Mouse (Mus musculus) testis, adult 2 months (tissue): ENCODE measurements around the gene Slc22a23. TPM values are rescaled to one million over a fixed set of nuclear protein-coding genes. Genes with fewer than 3 reads are reported as not detected.

Experiments
- H3K27ac ChIP-seq: fragments of 200-500 bp; 2 replicates; pipeline ENCODE4 v1.5.1; 2012; ENCODE audit warnings: low read depth, low read length; ENCODE audit not compliant: control insufficient read depth, insufficient read depth
- H3K27me3 ChIP-seq: fragments of 200-500 bp; 2 replicates; pipeline ENCODE4 v1.6.1; 2012; ENCODE audit warnings: mild to moderate bottlenecking, low read length, moderate library complexity; ENCODE audit not compliant: control insufficient read depth, insufficient read depth
- H3K36me3 ChIP-seq: fragments of 200-500 bp; 2 replicates; pipeline ENCODE4 v1.6.1; 2012; ENCODE audit warnings: mild to moderate bottlenecking, low read length; ENCODE audit not compliant: control insufficient read depth, insufficient read depth
- H3K4me1 ChIP-seq: fragments of 200-500 bp; 2 replicates; pipeline ENCODE4 v1.6.1; 2012; ENCODE audit warnings: low read length; ENCODE audit not compliant: control insufficient read depth, insufficient read depth
- H3K4me3 ChIP-seq: fragments of 200-500 bp; 2 replicates; pipeline ENCODE4 v1.5.1; 2012; ENCODE audit warnings: low read depth, mild to moderate bottlenecking, low read length, moderate library complexity, mixed read lengths; ENCODE audit not compliant: control insufficient read depth
- CTCF ChIP-seq: fragments of 200-500 bp; IDR thresholded peaks from 2 replicates; pipeline ENCODE4 v1.5.1; 2012; ENCODE audit warnings: low read depth, mild to moderate bottlenecking, inconsistent platforms, low read length, moderate library complexity; ENCODE audit not compliant: control insufficient read depth, insufficient read depth, insufficient replicate concordance
- POLR2A ChIP-seq: fragments of 200-500 bp; IDR thresholded peaks from 2 replicates; pipeline ENCODE4 v1.6.1; 2012; ENCODE audit warnings: low read depth, mild to moderate bottlenecking, inconsistent platforms, low read length, moderate library complexity; ENCODE audit not compliant: control insufficient read depth
- polyA plus RNA-seq: library from polyadenylated mRNA; depleted of rRNA; stranded (reverse); fragments of >200 nt; gene quantifications from 2 replicates; pipeline ENCODE4 v1.2.3, GENCODE M21; 2012

The Slc22a23 gene
- polyA plus RNA-seq, 1 experiment, result 6.8 TPM

DNA sequence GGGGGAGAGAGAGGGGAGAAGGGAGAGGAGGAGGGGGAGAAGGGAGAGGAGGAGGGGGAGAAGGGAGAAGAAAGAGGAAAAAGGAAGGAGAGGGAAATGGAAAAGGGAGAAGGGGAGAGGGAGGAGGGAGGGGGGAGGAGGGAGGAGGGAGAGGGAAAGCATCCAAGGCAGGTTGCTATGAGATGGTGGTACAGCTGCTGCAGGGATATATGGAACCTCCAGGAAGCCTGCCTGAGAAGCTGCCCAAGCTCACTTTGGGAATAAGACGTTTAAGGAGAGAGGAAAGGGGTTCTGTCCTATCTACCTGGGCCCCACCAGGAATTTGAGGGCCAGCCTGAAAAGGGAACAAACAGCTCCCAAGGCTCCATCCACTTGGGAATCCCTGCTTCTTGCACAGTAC is 118.0 kb downstream of the Slc22a23 start:
- TF ChIP-seq CTCF (no peak), POLR2A (no peak)
- no peak overlapping the region for H3K4me3 ChIP-seq
- H3K4me1 ChIP-seq, result no peaks in the 10 kb centered on the region
- no peak overlapping the region for H3K27ac ChIP-seq
- H3K27me3 ChIP-seq, result no peaks in the 10 kb centered on the region
- H3K36me3 ChIP-seq, result no peaks in the 10 kb centered on the region

- H3K27me3 ChIP-seq, result no peaks in the 10 kb centered on the region
- no peaks in the 10 kb centered on the region for H3K4me1 ChIP-seq
- TF ChIP-seq POLR2A, result no peak
- no peak for TF ChIP-seq CTCF
- no peak overlapping the region for H3K4me3 ChIP-seq
- H3K36me3 ChIP-seq, result no peaks in the 10 kb centered on the region
- H3K27ac ChIP-seq, result no peak overlapping the region
These were observed 122.0 kb downstream of the Slc22a23 start for GRCm38 (mm10) chr13:34222985-34223384.

DNA sequence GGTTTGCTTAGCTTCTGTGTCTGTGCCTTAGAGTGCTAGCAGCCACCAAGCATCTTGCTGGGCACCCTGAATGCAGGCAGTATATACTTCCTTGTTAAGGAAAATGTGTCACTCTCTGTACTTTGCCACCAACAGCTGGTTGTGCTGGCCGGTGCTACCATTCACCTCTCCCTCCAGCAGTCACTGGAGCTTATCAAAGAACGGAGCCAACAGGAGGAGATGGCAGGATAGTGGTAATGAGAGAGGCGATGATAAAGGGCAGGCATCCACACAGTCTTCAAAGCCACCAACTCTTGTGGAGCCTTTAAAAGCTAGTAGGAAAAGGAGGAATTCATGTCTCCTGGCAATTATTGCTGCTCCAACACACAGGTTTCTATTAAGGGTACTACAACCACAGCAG is 125.3 kb downstream of the Slc22a23 start:
- TF ChIP-seq POLR2A, result no peak
- TF ChIP-seq CTCF, result no peak
- Histone ChIP-seq H3K36me3 (no peaks in the 10 kb centered on the region), H3K4me1 (no peaks in the 10 kb centered on the region), H3K27ac (no peak overlapping the region), H3K27me3 (no peaks in the 10 kb centered on the region), H3K4me3 (no peak overlapping the region)

- Histone ChIP-seq H3K27ac (no peak overlapping the region), H3K27me3 (no peaks in the 10 kb centered on the region), H3K4me1 (no peaks in the 10 kb centered on the region), H3K36me3 (no peaks in the 10 kb centered on the region), H3K4me3 (no peak overlapping the region)
- no peak for TF ChIP-seq CTCF
These were observed 126.2 kb downstream of the Slc22a23 start for GRCm38 (mm10) chr13:34218776-34219175.

GRCm38 (mm10) chr13:34214855-34215254 is 130.1 kb downstream of the Slc22a23 start:
- H3K27me3 ChIP-seq, result no peaks in the 10 kb centered on the region
- no peaks in the 10 kb centered on the region for H3K36me3 ChIP-seq
- no peak overlapping the region for H3K4me3 ChIP-seq
- no peak overlapping the region for H3K27ac ChIP-seq
- H3K4me1 ChIP-seq, result no peaks in the 10 kb centered on the region
- TF ChIP-seq CTCF, result no peak
- TF ChIP-seq POLR2A, result no peak

- Histone ChIP-seq H3K36me3 (no peaks in the 10 kb centered on the region), H3K4me1 (no peaks in the 10 kb centered on the region), H3K27me3 (no peaks in the 10 kb centered on the region), H3K4me3 (no peak overlapping the region), H3K27ac (no peak overlapping the region)
- TF ChIP-seq POLR2A, result no peak
- TF ChIP-seq CTCF, result no peak
These were observed 132.2 kb downstream of the Slc22a23 start for GRCm38 (mm10) chr13:34212735-34213212.

DNA sequence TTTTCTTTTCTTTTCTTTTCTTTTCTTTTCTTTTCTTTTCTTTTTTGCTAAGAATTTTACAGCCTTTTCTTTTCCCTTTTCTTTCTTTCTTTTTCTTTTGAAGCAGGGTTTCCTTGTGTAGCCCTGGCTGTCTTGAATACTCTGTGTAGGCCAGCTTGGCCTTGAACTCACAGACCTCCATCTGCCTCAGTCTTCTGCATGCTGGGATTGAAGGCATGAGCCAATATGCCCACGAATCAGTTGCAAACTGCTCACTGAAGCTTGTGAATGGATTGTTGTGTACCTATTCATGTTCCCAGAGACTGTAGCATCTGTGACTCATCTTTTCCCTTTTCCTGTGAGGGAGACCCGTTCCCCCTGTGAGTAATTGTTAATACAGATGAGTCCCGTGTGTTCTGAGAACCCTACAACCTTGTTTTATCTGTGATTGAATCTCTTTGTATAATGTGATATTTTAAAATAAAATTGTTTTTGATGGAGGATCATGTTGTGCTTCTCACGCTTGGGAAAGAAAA is 133.7 kb downstream of the Slc22a23 start:
- Histone ChIP-seq H3K27ac (no peak overlapping the region), H3K36me3 (no peaks in the 10 kb centered on the region), H3K4me3 (no peak overlapping the region), H3K4me1 (no peaks in the 10 kb centered on the region), H3K27me3 (no peaks in the 10 kb centered on the region)
- TF ChIP-seq POLR2A, result no peak
- TF ChIP-seq CTCF, result no peak
